Mouse (Mus musculus): ENCODE results near the gene Ube2d3.

DNA sequence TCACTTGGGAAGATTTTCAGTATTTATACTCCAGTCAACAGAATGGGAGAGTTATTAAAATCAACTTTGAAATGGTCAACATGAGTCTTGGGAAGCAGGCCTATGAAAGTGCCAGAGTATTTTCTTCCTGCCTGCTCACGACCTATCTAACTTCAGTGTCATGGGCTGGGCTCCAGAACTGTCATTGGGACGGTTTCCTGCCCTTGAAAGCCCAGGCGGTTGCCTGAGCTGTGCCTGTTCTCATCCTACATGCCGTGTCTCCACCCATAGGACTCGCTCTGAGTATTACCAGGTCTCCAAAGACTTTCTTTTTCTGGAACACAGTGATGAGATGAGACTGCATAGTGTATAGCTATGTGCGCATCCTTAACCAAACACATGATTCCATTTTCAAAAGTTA, 44.8 kb upstream of the Ube2d3 start:
- TF ChIP-seq CTCF (IDR thresholded peaks at IDR 0.05; ENCODE audit: control insufficient read depth, insufficient read depth, insufficient read length) (no peak), MYOG (IDR thresholded peaks at IDR 0.05; ENCODE audit: control insufficient read depth, extremely low read depth, insufficient read length) (no peak), MYOD1 (IDR thresholded peaks at IDR 0.05; ENCODE audit: control insufficient read depth, insufficient read length, low read depth) (no peak), MAX (IDR thresholded peaks at IDR 0.05) (no peak)

Measured in C2C12 (cell line).